Mouse (Mus musculus) adrenal gland (tissue): ENCODE measurements around the gene Cldn4.

ENCODE experiments used
- intact Hi-C: fragments of 180-260 bp; cut with DNase I; formaldehyde crosslinking; loops from one replicate; pipeline ENCODE4 v1.15.1; 2025

Cldn4 gene

DNA sequence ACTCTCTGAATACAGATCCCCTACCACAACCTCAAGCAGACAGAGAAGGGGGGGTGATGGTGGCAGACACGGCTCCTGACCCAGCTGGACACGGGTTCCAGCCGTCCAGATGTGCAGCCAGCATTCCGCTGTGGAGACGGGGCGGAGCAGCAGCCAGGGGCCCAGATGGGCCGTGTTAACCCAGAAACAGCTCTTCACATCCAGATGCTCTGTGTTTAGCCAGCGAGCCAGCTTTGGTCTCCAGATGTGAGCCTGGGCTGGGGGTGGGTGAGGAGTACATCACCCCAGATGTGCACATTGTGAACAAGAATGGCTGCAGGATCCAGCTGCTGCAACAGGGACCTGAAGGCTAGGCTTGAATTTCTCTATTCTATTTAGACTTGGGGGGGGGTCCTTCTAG is 51.4 kb downstream of the Cldn4 start:
- intact Hi-C loops, result loop anchor here (10.0 kb wide), 1 partner anchor 400 kb away; no protein-coding TSS in a partner anchor
